Mouse (Mus musculus) cerebellum, adult 9-11 months (tissue): ENCODE data around the gene Gm21913.
"Not testable (repeated sequence)": the region's sequence is repeated elsewhere in the genome, so short reads cannot be mapped to it uniquely, and the experiment has no call there.

Experiments
- DNase-seq: peaks from one replicate; pipeline ENCODE4 v3.0.0; 2022

Gm21913 gene

GRCm38 (mm10) chrY:74623596-74623995 is at the start of gene Gm21913:
Gm21913 (plus strand) TSS chrY:74623896.
- not testable (repeated sequence) for DNase-seq
